Mouse (Mus musculus) Patski (cell line): Measurements from ENCODE around the gene Slc9a3r2. TPM values are rescaled to one million over a fixed set of nuclear protein-coding genes. Genes with fewer than 3 reads are reported as not detected.

Experiments used
- ATAC-seq: fragments of 100-300 bp; one replicate; pipeline ENCODE4 v1.8.0; 2021
- CTCF ChIA-PET: fragments of 350-600 bp; sonication (Branson Sonifier 250); formaldehyde crosslinking; loops from one replicate; lab custom pipeline; 2022; ENCODE audit warnings: inconsistent platforms; lab: Charles Lee
- POLR2A ChIA-PET: fragments of 350-600 bp; sonication (Branson Sonifier 250); formaldehyde crosslinking; loops from one replicate; lab custom pipeline; 2022; ENCODE audit warnings: antibody characterized with exemption, inconsistent platforms; lab: Charles Lee
- DNase-seq: peaks from one replicate; pipeline ENCODE4 v3.0.0-alpha.2; 2011; ENCODE audit warnings: low read depth, low spot score
- H3K27me3 ChIP-seq: fragments of 371-371 bp; one replicate; pipeline ENCODE4 v1.5.1; 2021
- CTCF ChIP-seq: fragments of 100-300 bp; IDR thresholded peaks from one replicate; pipeline ENCODE4 v1.5.1; 2021
- in situ Hi-C: fragments of 300-500 bp; cut with MboI; formaldehyde crosslinking; loops from 3 replicates; pipeline ENCODE4 v1.11.1; 2018; ENCODE audit warnings: low pct_unique_long_range_greater_than_20kb, mixed read lengths
- polyA plus RNA-seq: library from polyadenylated mRNA; unstranded; gene quantifications from one replicate; pipeline ENCODE4 v1.2.3, GENCODE M21; 2021

Slc9a3r2 gene
- polyA plus RNA-seq, 1 experiment from 2014 or later, result 32.3 TPM

- no peak for DNase-seq
- CTCF ChIA-PET, result no interaction called here
- no peaks in the 10 kb centered on the region for H3K27me3 ChIP-seq
- in situ Hi-C loops, result no loop called here
- no peak for TF ChIP-seq CTCF
- POLR2A ChIA-PET, result no interaction called here
- no peak for ATAC-seq
Observed at GRCm38 (mm10) chr17:24647493-24647892, 2.6 kb downstream of the Slc9a3r2 start.

DNA sequence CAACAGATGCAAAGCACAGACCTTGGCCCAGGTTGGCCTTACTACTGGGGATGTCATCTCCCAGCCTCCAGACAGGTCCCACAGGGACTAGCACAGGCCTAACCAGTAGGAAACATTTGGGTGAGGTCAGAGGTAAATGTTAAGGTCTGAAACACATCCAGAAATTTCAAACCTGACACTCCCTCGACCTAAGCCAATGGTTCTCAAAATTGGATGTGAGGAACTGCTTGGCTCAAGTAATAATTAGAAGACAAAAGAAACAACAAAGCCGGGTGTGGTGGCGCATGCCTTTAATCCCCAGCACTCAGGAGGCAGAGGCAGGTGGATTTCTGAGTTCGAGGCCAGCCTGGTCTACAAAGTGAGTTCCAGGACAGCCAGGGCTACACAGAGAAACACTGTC, 3.7 kb downstream of the Slc9a3r2 start:
- CTCF ChIA-PET, result no interaction called here
- in situ Hi-C loops, result no loop called here
- POLR2A ChIA-PET, result interaction anchor here (0.7 kb wide), 1 partner anchor 22 kb away, joined by 4 read pairs; no protein-coding TSS in a partner anchor
- H3K27me3 ChIP-seq, result no peaks in the 10 kb centered on the region
- TF ChIP-seq CTCF, result no peak
- no peak for ATAC-seq
- DNase-seq, result no peak

DNA sequence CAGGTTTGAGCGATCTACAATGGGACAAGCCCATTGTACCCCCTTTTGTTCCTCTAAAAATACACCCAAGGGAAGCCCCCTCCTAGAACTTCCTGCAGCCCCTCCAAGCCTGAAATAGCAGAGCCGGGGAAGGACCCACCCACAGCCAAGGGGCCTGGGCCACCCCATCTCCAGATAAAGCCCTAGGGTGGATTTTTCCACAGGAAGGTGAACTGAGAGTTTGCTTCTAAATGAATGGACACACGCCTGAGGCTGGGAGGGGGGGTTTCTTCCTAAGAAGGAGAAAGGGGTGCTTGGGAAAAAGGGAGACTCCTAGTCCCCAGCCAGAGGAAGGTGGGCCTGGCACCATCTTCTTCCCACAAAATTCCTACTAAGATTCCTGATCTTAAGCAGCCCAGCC, 4.2 kb downstream of the Slc9a3r2 start:
- ChIA-PET POLR2A (interaction anchor here (0.7 kb wide), 1 partner anchor 23 kb away, joined by 4 read pairs; no protein-coding TSS in a partner anchor), CTCF (no interaction called here)
- ATAC-seq (no peak), DNase-seq (no peak)
- in situ Hi-C loops, result no loop called here
- TF ChIP-seq CTCF, result no peak
- H3K27me3 ChIP-seq, result no peaks in the 10 kb centered on the region

DNA sequence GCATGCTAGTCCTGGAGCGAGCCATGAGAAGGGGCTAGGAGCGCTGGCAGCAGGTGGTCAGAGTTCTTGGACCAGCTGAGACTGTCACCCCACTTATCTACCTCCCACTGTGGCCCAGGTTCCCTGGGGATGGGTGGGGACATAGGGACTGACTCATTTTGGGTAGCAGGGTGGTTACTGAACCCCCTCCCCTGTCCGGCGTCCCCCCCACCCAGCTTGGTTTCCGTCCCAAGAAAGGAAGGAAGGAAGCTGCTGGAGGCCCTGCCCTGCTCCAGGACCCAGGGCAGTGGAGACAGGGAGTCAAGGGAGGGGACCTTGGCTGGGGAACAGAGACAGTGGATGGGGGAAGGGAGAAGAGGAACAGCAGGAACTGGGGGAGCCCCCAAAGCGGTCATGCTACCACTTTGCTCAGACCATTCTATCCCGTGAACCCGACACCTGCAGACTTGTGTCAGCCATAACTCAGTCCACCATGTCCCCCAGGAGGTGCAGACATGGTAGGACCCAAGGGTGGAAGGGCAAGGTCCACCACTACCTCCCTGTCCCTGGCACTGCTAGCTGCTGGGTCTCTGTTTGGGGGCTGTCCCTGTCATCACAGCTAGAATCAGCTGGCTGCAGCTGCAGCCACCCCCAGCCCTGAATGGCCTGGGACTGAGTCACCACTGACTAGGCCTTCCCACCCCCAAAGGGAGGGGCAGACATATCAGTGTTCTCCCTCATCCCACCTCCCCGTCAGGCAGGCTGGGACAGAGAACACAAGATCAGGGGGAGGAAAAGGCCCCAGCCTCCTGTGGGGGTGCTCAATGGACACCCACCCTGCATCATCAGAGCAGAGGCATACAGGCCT, 5.0 kb downstream of the Slc9a3r2 start:
- ChIA-PET CTCF (interaction anchor here (1.3 to 1.4 kb wide), 2 partner anchors 9 to 22 kb away, joined by 3 to 4 read pairs; no protein-coding TSS in a partner anchor), POLR2A (no interaction called here)
- TF ChIP-seq CTCF, result no peak
- DNase-seq (no peak), ATAC-seq (no peak)
- in situ Hi-C loops, result no loop called here
- H3K27me3 ChIP-seq, result no peaks in the 10 kb centered on the region

GRCm38 (mm10) chr17:24644030-24644715, 6.0 kb downstream of the Slc9a3r2 start:
- ATAC-seq (no peak), DNase-seq (no peak)
- H3K27me3 ChIP-seq, result no peaks in the 10 kb centered on the region
- ChIA-PET POLR2A (interaction anchor here (1.1 to 1.7 kb wide), 2 partner anchors 9 to 12 kb away, joined by 3 to 5 read pairs; partner anchors contain the start of genes Nthl1 and Tsc2), CTCF (interaction anchor here (1.3 to 1.9 kb wide), 3 partner anchors 10 to 23 kb away, joined by 3 to 7 read pairs (median 4); no protein-coding TSS in a partner anchor)
- no peak for TF ChIP-seq CTCF
- in situ Hi-C loops, result no loop called here

- in situ Hi-C loops, result no loop called here
- TF ChIP-seq CTCF, result no peak
- ChIA-PET POLR2A (interaction anchor here (0.6 to 1.7 kb wide), 2 partner anchors 10 to 529 kb away, joined by 3 to 5 read pairs; partner anchors contain the start of genes Nthl1 and Tsc2), CTCF (interaction anchor here (0.8 to 1.9 kb wide), 3 partner anchors 14 to 104 kb away, joined by 3 to 7 read pairs (median 3); no protein-coding TSS in a partner anchor)
- DNase-seq, result no peak
- no peaks in the 10 kb centered on the region for H3K27me3 ChIP-seq
- ATAC-seq, result no peak
Observed at GRCm38 (mm10) chr17:24642791-24643343, 7.3 kb downstream of the Slc9a3r2 start.

- in situ Hi-C loops, result no loop called here
- POLR2A ChIA-PET, result no interaction called here
- ATAC-seq (no peak), DNase-seq (no peak)
- H3K27me3 ChIP-seq, result no peaks in the 10 kb centered on the region
- TF ChIP-seq CTCF, result no peak
- CTCF ChIA-PET, result interaction anchor here (1.5 to 2.9 kb wide), 4 partner anchors 11 to 103 kb away, joined by 3 to 9 read pairs (median 6); no protein-coding TSS in a partner anchor
Observed at GRCm38 (mm10) chr17:24641944-24642343, 8.2 kb downstream of the Slc9a3r2 start.

- in situ Hi-C loops, result no loop called here
- no peak for ATAC-seq
- H3K27me3 ChIP-seq, result no peaks in the 10 kb centered on the region
- no peak for DNase-seq
- ChIA-PET POLR2A (no interaction called here), CTCF (interaction anchor here (2.0 to 2.9 kb wide), 2 partner anchors 10 to 12 kb away, joined by 4 to 9 read pairs; no protein-coding TSS in a partner anchor)
- no peak for TF ChIP-seq CTCF
Observed at GRCm38 (mm10) chr17:24640581-24640980, 9.5 kb downstream of the Slc9a3r2 start.

DNA sequence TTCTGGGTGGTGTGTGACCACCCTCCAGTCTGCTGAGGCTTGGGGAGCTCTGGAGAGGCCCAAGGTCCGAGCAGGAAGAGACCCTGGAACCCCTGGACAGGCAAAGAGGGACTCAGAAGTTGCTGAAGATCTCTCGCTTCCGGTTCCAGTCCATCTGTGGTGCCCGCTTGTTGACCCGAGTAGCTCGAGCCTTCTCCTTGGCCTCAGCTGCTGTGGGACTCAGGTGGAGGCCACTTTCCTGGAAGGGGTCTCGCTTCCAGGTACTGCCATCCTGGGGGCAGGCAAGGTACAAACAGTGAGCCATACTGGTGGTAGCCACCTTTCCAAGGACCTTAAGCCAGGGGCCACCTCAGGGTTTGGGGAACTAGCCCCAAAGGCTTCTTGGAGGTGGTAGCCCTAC, 10.0 kb downstream of the Slc9a3r2 start:
- no peak for TF ChIP-seq CTCF
- H3K27me3 ChIP-seq, result no peaks in the 10 kb centered on the region
- in situ Hi-C loops, result no loop called here
- ChIA-PET POLR2A (no interaction called here), CTCF (interaction anchor here (2.0 to 2.9 kb wide), 2 partner anchors 9 to 12 kb away, joined by 4 to 9 read pairs; no protein-coding TSS in a partner anchor)
- DNase-seq (no peak), ATAC-seq (no peak)

GRCm38 (mm10) chr17:24639571-24639988, 10.5 kb downstream of the Slc9a3r2 start:
- ATAC-seq (no peak), DNase-seq (no peak)
- no peak for TF ChIP-seq CTCF
- no peaks in the 10 kb centered on the region for H3K27me3 ChIP-seq
- ChIA-PET CTCF (interaction anchor here (2.9 kb wide), 1 partner anchor 11 kb away, joined by 9 read pairs; no protein-coding TSS in a partner anchor), POLR2A (no interaction called here)
- in situ Hi-C loops, result no loop called here
